16 mouse cellular contexts compared by ENCODE assay signal in the genomic region with DNA sequence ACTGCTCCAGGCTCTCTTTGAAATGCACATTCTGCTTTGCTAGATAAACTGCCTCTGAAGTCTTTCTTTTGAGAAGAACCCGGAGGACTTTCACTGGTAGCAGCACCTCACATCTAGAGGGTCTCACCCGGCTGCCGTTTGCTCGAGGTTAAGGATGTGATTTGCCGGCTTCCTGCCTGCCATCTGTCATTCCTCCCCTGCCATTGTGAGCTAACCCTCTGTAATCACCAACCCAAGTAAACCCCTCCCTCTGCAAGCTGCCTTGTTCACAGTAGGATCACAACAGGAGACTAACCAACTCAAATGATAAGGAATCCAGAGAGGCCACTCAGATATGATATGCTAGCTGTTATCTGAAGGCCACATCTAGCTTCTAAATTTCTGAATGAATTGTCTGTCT. TPM values are rescaled to one million over a fixed set of nuclear protein-coding genes. Genes with fewer than 3 reads are reported as not detected.
"Had no signal": no experiment of that assay in that cellular context is flagged by ENCODE, and none has a peak within 500 bp of the region (broad histone marks: within the 10 kb centered on the region; RNA-seq: fewer than 3 reads in every experiment).

No protein-coding gene starts in this region.

- H3K9me3 ChIP-seq: kidney, embryonic 15.5 days; neural tube, embryonic 13.5 days had no signal

- H3K27me3 ChIP-seq: kidney, embryonic 15.5 days; liver, embryonic 13.5 days; neural tube, embryonic 13.5 days had no signal

- H3K36me3 ChIP-seq: kidney, embryonic 15.5 days; liver, embryonic 13.5 days had no signal

- H3K4me2 ChIP-seq: kidney, embryonic 15.5 days; liver, embryonic 13.5 days; lung, embryonic 14.5 days; neural tube, embryonic 13.5 days had no signal

- ATAC-seq: lung, postnatal 0 days had no signal

- H3K4me1 ChIP-seq: megakaryocyte, embryonic 14.5 days; neural tube, embryonic 13.5 days had no signal

- DNase-seq: kidney, adult 11 months; layer of hippocampus, postnatal 36 days; liver, embryonic 13.5 days; right cerebral cortex, adult 18-20 months had no signal

- H3K9ac ChIP-seq: kidney, embryonic 15.5 days; liver, embryonic 13.5 days; lung, embryonic 14.5 days; neural tube, embryonic 13.5 days had no signal

- H3K4me3 ChIP-seq: kidney, embryonic 15.5 days; left cerebral cortex, adult 2 months; liver, embryonic 13.5 days; megakaryocyte, embryonic 14.5 days; midbrain, embryonic 10.5 days; myocyte; neural tube, embryonic 13.5 days had no signal

- H3K27ac ChIP-seq: kidney, embryonic 15.5 days; left cerebral cortex, adult 2 months; liver, embryonic 13.5 days; midbrain, embryonic 10.5 days; neural tube, embryonic 13.5 days; stomach, postnatal 0 days had no signal

RNA-seq across cellular contexts. Expression of a gene that starts 53.6 kb away (rescaled TPM):
- total RNA-seq: monocyte, adult 5-6 weeks; neutrophil, adult 5-6 weeks had no signal
- polyA plus RNA-seq: liver, adult 2 months had no signal
